Mouse (Mus musculus): ENCODE data around the gene Cdkn1c. TPM values are rescaled to one million over a fixed set of nuclear protein-coding genes. Genes with fewer than 3 reads are reported as not detected.

The Cdkn1c gene
- polyA plus RNA-seq, 1 experiment from 2014 or later, result 672 TPM

- Histone ChIP-seq H3K4me2 (ENCODE audit: low read length) (no peak overlapping the region), H3K4me1 (replicated peaks; ENCODE audit: control insufficient read depth, insufficient read depth, low read length) (peaks cover 28% of the 10 kb centered on the region), H3K4me3 (ENCODE audit: low read depth, low read length) (no peak overlapping the region), H3K9me3 (ENCODE audit: control insufficient read depth, low read length) (0 out of 2 replicates have a peak, but pooled peaks cover 3% of the 10 kb centered on the region), H3K27ac (ENCODE audit: low read depth) (no peak overlapping the region), H3K27me3 (replicated peaks; ENCODE audit: control insufficient read depth, insufficient read depth, low read length) (no peaks in the 10 kb centered on the region), H3K36me3 (ENCODE audit: control insufficient read depth, insufficient read depth, low read length) (no peaks in the 10 kb centered on the region), H3K9ac (ENCODE audit: low read length) (no peak overlapping the region)
- peak; percentile 97 for DNase-seq (ENCODE audit: low spot score)
- 34% methylated on average over 14 of the region's 14 CpGs for WGBS
- 0 out of 2 replicates have a peak, but pooled peaks have one; percentile 8 for ATAC-seq (replicated peaks; ENCODE audit: low FRiP score, low TSS enrichment, low read depth)
These were observed 5.3 kb upstream of the Cdkn1c start for GRCm38 (mm10) chr7:143466099-143466677.

- Histone ChIP-seq H3K9ac (ENCODE audit: low read length) (peak overlapping the region; percentile 34), H3K27ac (ENCODE audit: low read depth) (peak overlapping the region; percentile 69), H3K4me3 (ENCODE audit: low read depth, low read length) (peak overlapping the region; percentile 28), H3K4me1 (replicated peaks; ENCODE audit: control insufficient read depth, insufficient read depth, low read length) (peaks cover 28% of the 10 kb centered on the region), H3K9me3 (ENCODE audit: control insufficient read depth, low read length) (peaks cover 15% of the 10 kb centered on the region), H3K4me2 (ENCODE audit: low read length) (peak overlapping the region; percentile 57), H3K36me3 (ENCODE audit: control insufficient read depth, insufficient read depth, low read length) (no peaks in the 10 kb centered on the region), H3K27me3 (replicated peaks; ENCODE audit: control insufficient read depth, insufficient read depth, low read length) (no peaks in the 10 kb centered on the region)
- DNase-seq (ENCODE audit: low spot score), result peak; percentile 90
- 24% methylated on average over 56 of the region's 56 CpGs for WGBS
- 0 out of 2 replicates have a peak, but pooled peaks have one; percentile 30 for ATAC-seq (replicated peaks; ENCODE audit: low FRiP score, low TSS enrichment, low read depth)
These were observed 4.1 kb upstream of the Cdkn1c start for GRCm38 (mm10) chr7:143464811-143465560.

GRCm38 (mm10) chr7:143463865-143464415, 3.1 kb upstream of the Cdkn1c start:
- no peak overlapping the region for H3K9ac ChIP-seq (ENCODE audit: low read length)
- no peaks in the 10 kb centered on the region for H3K27me3 ChIP-seq (replicated peaks; ENCODE audit: control insufficient read depth, insufficient read depth, low read length)
- peak overlapping the region; percentile 69 for H3K27ac ChIP-seq (ENCODE audit: low read depth)
- WGBS, result 29% methylated on average over 11 of the region's 11 CpGs
- H3K4me1 ChIP-seq (replicated peaks; ENCODE audit: control insufficient read depth, insufficient read depth, low read length), result peaks cover 28% of the 10 kb centered on the region
- no peak overlapping the region for H3K4me3 ChIP-seq (ENCODE audit: low read depth, low read length)
- H3K9me3 ChIP-seq (ENCODE audit: control insufficient read depth, low read length), result peaks cover 19% of the 10 kb centered on the region
- no peak overlapping the region for H3K4me2 ChIP-seq (ENCODE audit: low read length)
- no peaks in the 10 kb centered on the region for H3K36me3 ChIP-seq (ENCODE audit: control insufficient read depth, insufficient read depth, low read length)
- DNase-seq (ENCODE audit: low spot score), result peak; percentile 93
- no peak for ATAC-seq (replicated peaks; ENCODE audit: low FRiP score, low TSS enrichment, low read depth)

GRCm38 (mm10) chr7:143462516-143462915, 1.7 kb upstream of the Cdkn1c start:
- no peak overlapping the region for H3K4me2 ChIP-seq (ENCODE audit: low read length)
- peaks cover 24% of the 10 kb centered on the region for H3K4me1 ChIP-seq (replicated peaks; ENCODE audit: control insufficient read depth, insufficient read depth, low read length)
- 79% methylated on average over 5 of the region's 5 CpGs for WGBS
- H3K4me3 ChIP-seq (ENCODE audit: low read depth, low read length), result no peak overlapping the region
- no peak overlapping the region for H3K27ac ChIP-seq (ENCODE audit: low read depth)
- H3K9ac ChIP-seq (ENCODE audit: low read length), result no peak overlapping the region
- ATAC-seq (replicated peaks; ENCODE audit: low FRiP score, low TSS enrichment, low read depth), result no peak
- peaks cover 20% of the 10 kb centered on the region for H3K9me3 ChIP-seq (ENCODE audit: control insufficient read depth, low read length)
- H3K27me3 ChIP-seq (replicated peaks; ENCODE audit: control insufficient read depth, insufficient read depth, low read length), result no peaks in the 10 kb centered on the region
- no peak for DNase-seq (ENCODE audit: low spot score)
- peaks cover 4% of the 10 kb centered on the region; the same call in 1 of the 2 replicates for H3K36me3 ChIP-seq (ENCODE audit: control insufficient read depth, insufficient read depth, low read length)

GRCm38 (mm10) chr7:143461920-143462319, 1.1 kb upstream of the Cdkn1c start:
- Histone ChIP-seq H3K4me1 (replicated peaks; ENCODE audit: control insufficient read depth, insufficient read depth, low read length) (peaks cover 24% of the 10 kb centered on the region), H3K27me3 (replicated peaks; ENCODE audit: control insufficient read depth, insufficient read depth, low read length) (no peaks in the 10 kb centered on the region), H3K36me3 (ENCODE audit: control insufficient read depth, insufficient read depth, low read length) (peaks cover 4% of the 10 kb centered on the region; the same call in 1 of the 2 replicates), H3K4me2 (ENCODE audit: low read length) (0 out of 2 replicates have a peak overlapping the region, but pooled peaks have one; percentile 50), H3K27ac (ENCODE audit: low read depth) (no peak overlapping the region), H3K4me3 (ENCODE audit: low read depth, low read length) (no peak overlapping the region), H3K9ac (ENCODE audit: low read length) (no peak overlapping the region), H3K9me3 (ENCODE audit: control insufficient read depth, low read length) (peaks cover 20% of the 10 kb centered on the region)
- WGBS, result 42% methylated on average over 11 of the region's 11 CpGs
- ATAC-seq (replicated peaks; ENCODE audit: low FRiP score, low TSS enrichment, low read depth) (no peak), DNase-seq (ENCODE audit: low spot score) (no peak)

GRCm38 (mm10) chr7:143461294-143461870, 532 bp upstream of the Cdkn1c start:
- Histone ChIP-seq H3K27me3 (replicated peaks; ENCODE audit: control insufficient read depth, insufficient read depth, low read length) (no peaks in the 10 kb centered on the region), H3K27ac (ENCODE audit: low read depth) (no peak overlapping the region), H3K9me3 (ENCODE audit: control insufficient read depth, low read length) (peaks cover 20% of the 10 kb centered on the region), H3K4me1 (replicated peaks; ENCODE audit: control insufficient read depth, insufficient read depth, low read length) (peaks cover 24% of the 10 kb centered on the region), H3K9ac (ENCODE audit: low read length) (peak overlapping the region; percentile 39; the same call in 1 of the 2 replicates), H3K4me2 (ENCODE audit: low read length) (peak overlapping the region; percentile 50), H3K4me3 (ENCODE audit: low read depth, low read length) (peak overlapping the region; percentile 46), H3K36me3 (ENCODE audit: control insufficient read depth, insufficient read depth, low read length) (peaks cover 4% of the 10 kb centered on the region; the same call in 1 of the 2 replicates)
- ATAC-seq (replicated peaks; ENCODE audit: low FRiP score, low TSS enrichment, low read depth), result peak; percentile 40
- peak; percentile 72 for DNase-seq (ENCODE audit: low spot score)
- 42% methylated on average over 26 of the region's 32 CpGs for WGBS

- H3K4me1 ChIP-seq (replicated peaks; ENCODE audit: control insufficient read depth, insufficient read depth, low read length), result peaks cover 22% of the 10 kb centered on the region
- H3K9me3 ChIP-seq (ENCODE audit: control insufficient read depth, low read length), result peaks cover 20% of the 10 kb centered on the region
- ATAC-seq (replicated peaks; ENCODE audit: low FRiP score, low TSS enrichment, low read depth) (no peak), DNase-seq (ENCODE audit: low spot score) (no peak)
- peak overlapping the region; percentile 56 for H3K4me2 ChIP-seq (ENCODE audit: low read length)
- no peaks in the 10 kb centered on the region for H3K27me3 ChIP-seq (replicated peaks; ENCODE audit: control insufficient read depth, insufficient read depth, low read length)
- H3K4me3 ChIP-seq (ENCODE audit: low read depth, low read length), result peak overlapping the region; percentile 46
- 35% methylated on average over 54 of the region's 60 CpGs for WGBS
- H3K27ac ChIP-seq (ENCODE audit: low read depth), result peak overlapping the region; percentile 58
- peaks cover 4% of the 10 kb centered on the region; the same call in 1 of the 2 replicates for H3K36me3 ChIP-seq (ENCODE audit: control insufficient read depth, insufficient read depth, low read length)
- H3K9ac ChIP-seq (ENCODE audit: low read length), result peak overlapping the region; percentile 60
These were observed 524 bp downstream of the Cdkn1c start for GRCm38 (mm10) chr7:143460217-143460834.
